Mouse (Mus musculus): ENCODE measurements at regions not wholly inside any gene's neighbourhood (a gene's known extent, or its start where the extent isn't known, plus 50 kb on each side); places are given as distances from the start of the nearest gene placed in this dataset.

DNA sequence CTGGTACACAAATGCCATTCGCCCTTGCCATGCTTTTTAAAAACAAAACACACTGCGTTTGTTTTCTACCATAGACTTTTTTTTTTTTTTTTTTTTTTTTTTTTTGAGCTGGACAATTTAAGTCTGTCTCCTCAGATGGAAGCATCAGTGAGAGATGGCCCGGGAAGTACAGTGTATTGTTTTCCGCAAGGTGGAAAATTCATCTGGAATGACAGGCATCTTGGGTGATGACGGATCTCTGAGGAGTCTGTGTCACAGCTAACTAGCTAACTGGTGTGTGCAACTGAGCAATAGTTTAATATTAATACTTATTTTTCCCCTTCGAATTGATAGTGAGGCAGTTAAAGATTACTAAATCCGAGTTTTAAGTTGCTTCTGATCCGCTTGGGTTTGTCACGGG is 228.7 kb upstream of the Arglu1 start:
- TF ChIP-seq CTCF (IDR thresholded peaks at IDR 0.05; ENCODE audit: low read depth): no peak
- no peak for TF ChIP-seq EP300 (IDR thresholded peaks at IDR 0.05; ENCODE audit: low read depth)
